Mouse (Mus musculus): ENCODE results near the gene Plin5.

Gene Plin5

DNA sequence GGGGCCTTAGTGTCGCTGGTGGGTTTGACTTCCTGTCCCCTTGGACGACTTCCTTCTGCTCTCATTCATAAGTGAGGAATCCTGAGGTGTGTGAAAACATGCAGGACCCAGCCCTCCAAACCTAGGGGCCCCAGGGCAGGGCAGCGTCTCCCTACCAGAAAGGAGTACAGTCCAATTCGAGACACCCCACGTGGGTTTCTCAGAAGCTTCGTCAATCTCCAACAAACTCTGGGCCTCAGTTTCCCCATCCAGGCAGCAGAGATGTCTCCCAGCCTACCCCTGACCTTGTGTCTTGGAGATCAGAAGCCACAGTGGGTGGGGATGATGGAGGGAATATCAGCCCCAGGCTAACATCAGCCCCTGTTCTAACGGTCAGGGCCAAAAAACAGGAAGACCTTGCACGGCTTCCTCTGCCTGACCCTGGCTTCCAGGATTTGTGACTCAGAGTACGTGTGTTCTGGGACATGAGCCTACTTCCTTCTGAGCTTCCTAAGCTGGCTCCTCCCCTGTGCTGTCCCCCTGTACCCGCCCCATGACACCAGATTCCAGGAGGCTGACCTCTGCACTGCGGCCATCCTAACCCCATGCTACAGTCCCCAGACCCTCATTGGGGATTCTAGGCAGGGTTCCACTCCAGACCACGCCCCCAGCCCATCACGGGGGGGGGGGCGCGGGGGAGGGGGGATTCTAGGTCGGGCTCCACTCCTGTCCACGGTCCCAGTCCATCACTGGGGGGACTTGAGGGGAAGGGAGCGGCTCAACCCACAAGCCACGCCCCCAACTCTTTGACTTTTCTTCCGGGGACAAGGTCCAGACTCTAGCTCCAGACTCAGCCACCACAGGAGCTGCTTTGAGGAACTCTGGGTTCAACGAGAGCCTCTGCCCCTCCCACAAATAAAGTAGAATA, 16.3 kb upstream of the Plin5 start:
- DNase-seq (ENCODE audit: extremely low spot score) = peak; percentile 81

DNA sequence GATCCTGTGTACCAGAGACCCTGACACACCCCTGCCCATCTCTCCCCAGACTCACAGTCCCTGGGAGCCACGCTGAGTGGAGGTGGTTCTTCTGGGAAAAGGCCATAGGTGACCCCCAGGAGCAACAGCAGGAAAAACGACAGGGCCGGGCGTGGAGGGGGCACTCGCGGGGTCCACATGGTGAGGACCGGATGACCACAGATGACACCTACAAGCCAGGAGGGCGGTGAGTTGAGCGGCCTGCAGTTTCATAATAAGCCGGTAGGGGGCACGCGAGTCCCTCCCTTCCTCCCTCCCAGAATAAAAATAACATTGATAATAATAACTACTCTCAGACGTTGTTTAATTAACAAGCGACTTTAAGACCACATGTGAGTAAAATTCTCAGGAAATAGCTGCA, 15.3 kb upstream of the Plin5 start:
- peak; percentile 60 for DNase-seq (ENCODE audit: extremely low spot score)

DNA sequence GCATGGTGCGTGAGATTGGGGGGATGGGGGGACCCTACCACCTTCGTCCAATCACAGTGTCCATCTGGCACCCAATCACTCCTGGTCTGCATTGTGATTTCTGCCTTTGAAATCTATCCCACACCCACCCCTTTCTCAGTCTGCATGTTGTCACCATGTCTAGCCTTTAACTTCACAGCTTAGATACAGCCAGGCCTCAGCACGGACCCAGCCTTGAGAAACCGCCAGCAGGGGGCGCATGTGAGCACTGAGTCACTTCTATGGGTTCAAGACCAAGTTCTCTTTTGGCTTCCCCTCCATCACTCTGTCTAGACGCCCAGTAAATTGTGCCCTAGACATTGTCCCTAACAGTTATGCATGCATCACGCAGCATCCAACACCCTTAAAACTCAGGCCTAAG, 14.4 kb upstream of the Plin5 start:
- DNase-seq (ENCODE audit: extremely low spot score) = no peak

- DNase-seq (ENCODE audit: extremely low spot score) = no peak
Measured at GRCm38 (mm10) chr17:56131136-56131535, 13.7 kb upstream of the Plin5 start.

- DNase-seq (ENCODE audit: extremely low spot score) = no peak
Measured at GRCm38 (mm10) chr17:56128246-56128645, 10.8 kb upstream of the Plin5 start.

GRCm38 (mm10) chr17:56126175-56126574, 8.8 kb upstream of the Plin5 start:
- DNase-seq (ENCODE audit: extremely low spot score) = no peak

DNA sequence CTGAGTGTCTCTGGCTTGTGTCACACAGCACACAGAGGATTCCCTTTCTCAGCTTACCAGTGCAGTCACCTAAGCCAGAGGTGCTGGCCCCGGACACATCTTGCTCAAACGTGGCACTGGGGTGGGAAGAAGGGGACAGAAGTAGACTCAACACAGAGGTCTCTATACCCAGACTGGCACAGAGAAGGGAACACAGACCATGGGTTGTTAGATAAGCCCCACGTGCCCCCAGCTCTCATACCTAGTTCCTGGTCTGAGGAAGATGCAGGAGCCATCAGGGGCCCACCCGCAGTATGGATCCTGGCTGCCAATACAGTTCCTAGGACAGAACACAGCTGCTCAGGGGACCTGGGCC, 7.9 kb upstream of the Plin5 start:
- DNase-seq (ENCODE audit: extremely low spot score) = no peak

- DNase-seq (ENCODE audit: extremely low spot score) = no peak
Measured at GRCm38 (mm10) chr17:56124377-56125275, 7.2 kb upstream of the Plin5 start.

- DNase-seq (ENCODE audit: extremely low spot score) = no peak
Measured at GRCm38 (mm10) chr17:56123681-56124340, 6.4 kb upstream of the Plin5 start.

GRCm38 (mm10) chr17:56123161-56123560, 5.8 kb upstream of the Plin5 start:
- DNase-seq (ENCODE audit: extremely low spot score) = no peak

DNA sequence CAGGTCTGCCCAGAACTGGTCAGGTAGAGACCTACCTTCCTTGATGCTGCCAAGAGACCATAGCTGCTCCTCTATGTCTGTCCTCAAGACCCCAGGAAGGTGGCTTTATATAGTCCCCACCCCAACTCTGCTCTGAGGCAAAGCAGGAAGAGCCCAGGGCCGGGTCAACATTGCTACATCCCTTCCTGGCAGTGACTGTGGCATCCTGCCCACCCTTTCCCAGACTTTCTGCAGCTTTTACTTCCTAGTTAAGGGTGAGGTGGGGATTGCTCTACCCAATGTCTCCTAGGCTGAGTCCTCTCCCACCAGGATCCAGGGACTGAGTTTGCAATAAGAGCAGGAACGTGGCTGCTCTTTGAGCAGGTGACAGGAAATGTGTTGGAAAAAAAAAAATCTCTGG, 4.4 kb upstream of the Plin5 start, which contains the start of gene Lrg1:
Lrg1 (minus strand) TSS at position 176 of the 400 bp plus-strand sequence.
- DNase-seq (ENCODE audit: extremely low spot score) = no peak

DNA sequence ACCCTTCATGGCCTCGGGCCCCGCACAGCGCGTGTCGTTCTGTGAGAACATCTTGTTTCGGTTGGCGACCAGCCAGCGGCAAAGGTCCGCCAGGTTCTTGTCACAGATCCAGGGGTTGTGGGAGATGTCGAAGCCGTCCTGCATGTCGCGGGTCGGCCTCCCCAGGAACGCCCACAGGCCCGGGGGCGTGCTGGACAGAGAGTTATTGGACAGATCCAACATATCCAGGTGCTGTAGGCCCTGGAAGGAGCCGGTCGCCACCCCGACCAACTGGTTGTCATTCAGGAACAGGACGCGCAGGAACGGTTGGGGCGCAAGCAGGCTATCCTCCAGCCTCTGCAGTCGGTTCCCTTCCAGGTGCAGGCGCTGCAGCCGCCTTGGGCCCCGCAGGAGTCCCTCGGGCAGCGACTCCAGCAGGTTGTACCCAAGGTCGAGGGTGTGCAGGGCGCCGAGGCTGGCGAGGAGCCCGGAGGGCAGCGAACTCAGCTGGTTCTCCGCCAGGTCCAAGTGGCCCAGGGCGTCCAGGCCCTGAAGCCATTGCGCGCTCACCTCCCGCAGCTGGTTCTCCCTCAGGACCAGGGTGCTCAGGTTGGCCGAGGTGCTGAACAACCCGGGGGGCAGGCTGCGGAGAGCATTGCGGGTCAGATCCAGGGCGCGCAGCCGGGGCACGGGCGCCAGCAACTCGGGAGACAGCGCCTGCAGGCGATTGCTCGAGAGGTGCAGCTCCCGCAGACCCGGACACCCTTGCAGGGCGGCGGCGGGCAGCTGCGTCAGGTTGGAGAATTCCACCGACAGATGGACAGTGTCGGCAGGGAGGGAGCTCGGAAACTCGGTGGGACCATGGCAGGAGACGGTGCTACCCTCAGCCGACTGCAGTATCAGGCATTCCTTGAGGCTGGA, 2.8 kb upstream of the Plin5 start:
- DNase-seq (ENCODE audit: extremely low spot score) = no peak

- DNase-seq (ENCODE audit: extremely low spot score) = no peak
Measured at GRCm38 (mm10) chr17:56119431-56119830, 2.0 kb upstream of the Plin5 start.

- no peak for DNase-seq (ENCODE audit: extremely low spot score)
Measured at GRCm38 (mm10) chr17:56116193-56116592, 1.2 kb downstream of the Plin5 start.

DNA sequence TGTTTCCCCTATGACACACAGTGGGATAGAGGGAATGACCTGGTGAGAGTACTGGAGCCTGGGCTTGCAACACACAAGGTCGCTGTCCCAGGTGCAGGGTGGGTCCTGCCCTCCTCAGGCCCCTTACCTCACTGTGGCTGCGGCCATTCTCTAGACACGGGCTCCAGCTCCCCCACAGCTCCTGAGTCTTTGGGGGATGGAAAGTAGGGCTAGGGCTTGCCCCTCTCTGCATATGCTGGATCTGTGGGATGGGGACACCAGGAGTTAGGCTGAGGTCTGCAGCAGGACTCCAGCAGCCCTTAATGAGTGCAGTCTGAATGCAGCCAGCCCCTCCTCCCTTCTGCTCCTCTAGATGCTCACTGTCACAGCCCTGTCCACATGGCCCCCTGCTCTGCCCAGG, 4.7 kb downstream of the Plin5 start:
- DNase-seq (ENCODE audit: extremely low spot score) = no peak

- peak; percentile 64 for DNase-seq (ENCODE audit: extremely low spot score)
Measured at GRCm38 (mm10) chr17:56111864-56112263, 5.5 kb downstream of the Plin5 start.

DNA sequence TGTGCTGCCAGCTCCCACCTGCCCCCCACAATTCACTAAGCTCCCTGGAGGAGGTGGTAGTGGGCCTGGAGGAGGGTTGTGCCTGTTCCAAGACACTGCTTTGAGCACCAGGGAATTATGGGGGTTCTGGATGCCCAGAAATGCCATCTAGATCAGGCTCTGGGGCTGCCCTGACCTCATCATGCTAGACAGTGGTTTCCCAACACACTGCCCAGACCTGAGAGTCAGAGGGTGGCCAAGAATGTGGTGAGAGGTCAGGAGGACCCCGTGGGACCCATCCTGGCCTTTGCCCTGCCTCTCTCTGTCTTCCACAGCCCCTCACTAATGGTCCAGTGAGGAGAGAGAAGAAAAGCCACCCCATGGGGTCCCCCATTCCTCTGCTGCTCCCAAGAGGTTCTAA, 6.4 kb downstream of the Plin5 start:
- no peak for DNase-seq (ENCODE audit: extremely low spot score)

DNA sequence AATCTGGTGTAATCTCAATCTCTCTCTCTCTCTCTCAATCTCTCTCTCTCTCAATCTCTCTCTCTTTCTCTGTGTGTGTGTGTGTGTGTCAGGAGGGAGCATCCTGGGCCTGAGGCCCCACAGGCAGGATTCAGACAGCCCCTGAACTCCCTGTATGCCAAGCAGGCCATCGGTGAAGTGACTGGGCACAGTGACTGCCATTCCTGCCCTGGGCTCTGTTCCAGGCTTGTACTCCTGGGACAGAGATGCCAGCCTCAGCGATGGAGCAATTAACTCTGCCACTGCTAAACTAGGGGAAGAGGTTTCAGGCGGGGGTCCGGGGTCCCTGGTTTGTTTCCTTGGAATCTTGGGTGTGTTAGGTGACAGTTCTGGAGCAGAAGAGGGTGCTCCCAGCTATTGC, 6.8 kb downstream of the Plin5 start:
- no peak for DNase-seq (ENCODE audit: extremely low spot score)

- DNase-seq (ENCODE audit: extremely low spot score) = no peak
Measured at GRCm38 (mm10) chr17:56109219-56110051, 8.0 kb downstream of the Plin5 start, which contains the start of gene Plin4. Plin4 (minus strand) TSS chr17:56109803.

Measured in embryo, embryonic 9.5 days (tissue).